Mouse (Mus musculus) neural tube, embryonic 12.5 days (tissue): Measurements from ENCODE around the gene Pnmal1. TPM values are rescaled to one million over a fixed set of nuclear protein-coding genes. Genes with fewer than 3 reads are reported as not detected.
A peak's percentile ranks its signal among the peaks of the same experiment; 100 is the strongest.

ENCODE experiments used
- ATAC-seq: fragments of 200-750 bp; cut with Nextera tagmentation; 2 replicates; pipeline ENCODE4 v1.8.0; 2017; ENCODE audit warnings: low read depth, mild to moderate bottlenecking, moderate TSS enrichment, moderate library complexity; ENCODE audit not compliant: low FRiP score
- H3K27ac ChIP-seq: fragments of 300-500 bp; sonication (generic); 2 replicates; pipeline ENCODE4 v1.5.1; 2016
- H3K27me3 ChIP-seq: fragments of 300-500 bp; sonication (generic); replicated peaks from 2 replicates; pipeline ENCODE4 v1.6.1; 2016; ENCODE audit warnings: mild to moderate bottlenecking
- H3K36me3 ChIP-seq: fragments of 300-500 bp; sonication (generic); 2 replicates; pipeline ENCODE4 v1.6.1; 2016; ENCODE audit warnings: mild to moderate bottlenecking
- H3K4me1 ChIP-seq: fragments of 300-500 bp; sonication (generic); 2 replicates; pipeline ENCODE4 v1.6.1; 2016
- H3K4me2 ChIP-seq: fragments of 300-500 bp; sonication (generic); replicated peaks from 2 replicates; pipeline ENCODE4 v1.6.1; 2016; ENCODE audit warnings: mild to moderate bottlenecking
- H3K4me3 ChIP-seq: fragments of 300-500 bp; sonication (generic); 2 replicates; pipeline ENCODE4 v1.5.1; 2016
- H3K9ac ChIP-seq: fragments of 300-500 bp; sonication (generic); 2 replicates; pipeline ENCODE4 v1.6.1; 2016; ENCODE audit warnings: mild to moderate bottlenecking
- H3K9me3 ChIP-seq: fragments of 300-500 bp; sonication (generic); 2 replicates; pipeline ENCODE4 v1.6.1; 2016; ENCODE audit warnings: mild to moderate bottlenecking
- WGBS: fragments of 180-500 bp; shearing (Covaris S2); methylation state at CpG from one replicate; pipeline ENCODE4 v1.1.7; 2016; 5-methylcytosine and 5-hydroxymethylcytosine counted together
- polyA plus RNA-seq: library from polyadenylated mRNA; unstranded; fragments of >200 nt; fragmentation: Nextera tagmentation; extraction: Ambion mirVana; gene quantifications from 2 replicates; pipeline ENCODE4 v1.2.1, GENCODE M21; 2016

The Pnmal1 gene
- polyA plus RNA-seq, 1 experiment from 2014 or later = 25.6 TPM

DNA sequence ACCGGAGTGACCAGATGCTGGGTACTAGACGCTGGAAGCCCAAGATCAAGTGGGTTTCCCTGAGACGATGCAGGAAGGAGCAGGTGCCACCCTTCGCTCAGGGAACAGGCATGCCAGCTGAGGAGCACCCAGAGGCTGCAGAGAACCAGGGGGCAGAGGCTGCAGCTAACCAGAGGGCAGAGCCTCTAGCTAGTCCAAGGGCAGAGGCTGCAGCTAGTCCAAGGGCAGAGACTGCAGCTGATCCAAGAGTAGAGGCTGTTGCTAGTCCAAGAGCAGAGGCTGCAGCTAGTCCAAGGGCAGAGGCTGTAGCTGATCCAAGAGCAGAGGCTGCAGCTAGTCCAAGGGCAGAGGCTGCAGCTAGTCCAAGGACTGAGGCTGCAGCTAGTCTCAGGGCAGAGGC is 35.9 kb downstream of the Pnmal1 start:
- 90% methylated on average over 4 of the region's 4 CpGs for WGBS
- 0 out of 2 replicates have a peak, but pooled peaks cover 3% of the 10 kb centered on the region for H3K27me3 ChIP-seq
- ATAC-seq = no peak
- peaks cover 34% of the 10 kb centered on the region for H3K4me1 ChIP-seq
- H3K4me3 ChIP-seq = peak overlapping the region; percentile 39; the same call in 1 of the 2 replicates
- H3K9me3 ChIP-seq = no peaks in the 10 kb centered on the region
- 0 out of 2 replicates have a peak, but pooled peaks cover 5% of the 10 kb centered on the region for H3K36me3 ChIP-seq
- H3K4me2 ChIP-seq = peak overlapping the region; percentile 57
- no peak overlapping the region for H3K27ac ChIP-seq
- no peak overlapping the region for H3K9ac ChIP-seq

DNA sequence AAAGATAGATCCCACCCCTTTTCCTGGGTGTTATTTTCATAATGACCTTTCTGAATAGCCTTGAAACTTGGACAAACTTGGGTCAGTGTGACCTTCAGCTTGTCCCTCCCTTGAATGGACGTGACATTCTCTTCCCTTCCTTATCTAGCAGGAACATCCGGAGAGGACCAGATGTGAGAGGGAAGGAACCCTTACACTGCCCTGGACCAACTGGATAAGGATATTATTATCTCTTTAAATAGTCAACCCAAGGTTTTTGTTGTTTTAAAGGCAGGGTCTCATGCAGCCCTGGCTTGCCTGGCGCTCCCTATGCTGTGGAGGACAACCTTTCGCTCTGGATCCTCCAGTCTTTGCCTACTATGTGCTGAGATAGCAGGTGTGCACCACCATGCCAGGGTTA is 39.8 kb downstream of the Pnmal1 start:
- 76% methylated on average over 4 of the region's 4 CpGs for WGBS
- no peak overlapping the region for H3K27ac ChIP-seq
- ATAC-seq = no peak

DNA sequence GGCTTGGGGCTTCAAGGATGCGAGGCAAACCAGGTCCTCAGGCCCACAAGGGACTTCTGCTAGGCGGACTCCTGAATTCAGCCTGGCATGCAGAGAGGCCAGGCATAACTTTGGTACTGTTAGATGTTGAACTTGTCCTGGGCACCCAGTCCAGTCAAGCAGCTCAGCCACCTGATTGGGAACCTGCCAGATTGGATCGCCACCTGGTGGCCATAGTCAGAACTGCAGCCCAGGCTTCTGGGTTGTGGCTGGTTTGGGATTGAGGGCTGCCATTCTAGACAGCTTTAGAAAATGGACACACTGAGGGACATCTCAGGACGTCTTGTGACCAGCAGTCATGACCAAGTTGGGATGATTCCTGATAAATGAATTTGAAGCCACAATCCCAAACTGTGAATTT is 40.2 kb downstream of the Pnmal1 start:
- H3K27me3 ChIP-seq = 0 out of 2 replicates have a peak, but pooled peaks cover 3% of the 10 kb centered on the region
- peaks cover 18% of the 10 kb centered on the region for H3K36me3 ChIP-seq
- no peak overlapping the region for H3K27ac ChIP-seq
- no peak overlapping the region for H3K4me2 ChIP-seq
- H3K4me3 ChIP-seq = no peak overlapping the region
- 26% methylated on average over 4 of the region's 4 CpGs for WGBS
- no peak overlapping the region for H3K9ac ChIP-seq
- ATAC-seq = no peak
- H3K4me1 ChIP-seq = peaks cover 7% of the 10 kb centered on the region; the same call in 1 of the 2 replicates
- H3K9me3 ChIP-seq = no peaks in the 10 kb centered on the region

More for the DNA sequence above, 39.8 kb downstream of the Pnmal1 start:
- no peaks in the 10 kb centered on the region for H3K9me3 ChIP-seq
- peaks cover 14% of the 10 kb centered on the region for H3K36me3 ChIP-seq
- H3K4me2 ChIP-seq = no peak overlapping the region
- no peak overlapping the region for H3K4me3 ChIP-seq
- no peak overlapping the region for H3K9ac ChIP-seq
- 0 out of 2 replicates have a peak, but pooled peaks cover 3% of the 10 kb centered on the region for H3K27me3 ChIP-seq
- peaks cover 7% of the 10 kb centered on the region; the same call in 1 of the 2 replicates for H3K4me1 ChIP-seq

DNA sequence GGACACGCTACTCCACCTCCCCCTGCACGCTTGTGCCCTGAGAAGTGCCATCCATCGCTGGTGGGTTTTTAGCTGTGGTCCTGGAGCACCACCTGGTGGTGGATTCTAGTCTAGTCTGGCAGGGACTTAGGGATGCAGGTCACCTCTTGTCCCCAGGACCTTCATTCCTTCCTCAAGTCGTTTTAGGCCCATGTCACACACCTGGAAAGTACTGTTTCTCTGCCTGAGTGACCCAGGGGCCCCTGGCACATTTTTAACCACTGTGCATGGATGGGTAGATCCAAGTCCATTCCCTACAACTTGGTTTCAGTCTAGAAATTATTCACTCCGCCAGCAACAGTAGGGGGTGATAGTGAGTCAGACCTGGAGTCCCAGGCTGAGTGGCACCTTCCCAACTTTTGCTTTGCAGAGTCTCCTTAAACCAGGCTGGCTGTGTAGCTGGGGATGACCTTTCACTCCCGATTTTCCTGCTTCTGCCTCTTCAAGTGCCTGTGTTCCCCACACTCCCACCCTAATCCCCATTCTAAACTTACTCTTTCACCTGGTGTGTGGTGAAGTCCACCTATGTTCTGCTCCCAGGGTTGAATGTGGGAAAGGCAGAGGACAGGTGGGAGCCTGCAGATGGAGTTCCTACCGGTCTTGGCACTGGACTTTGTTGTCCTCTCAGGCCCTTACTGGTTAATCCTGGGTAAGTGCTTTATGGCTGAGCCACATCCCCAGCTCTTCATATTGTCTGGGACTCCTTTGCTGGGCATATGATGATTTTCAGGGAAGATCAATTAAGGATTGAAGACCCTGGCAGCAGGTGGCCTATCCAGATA is 43.1 kb downstream of the Pnmal1 start:
- H3K36me3 ChIP-seq = peaks cover 46% of the 10 kb centered on the region
- no peaks in the 10 kb centered on the region for H3K4me1 ChIP-seq
- no peaks in the 10 kb centered on the region for H3K27me3 ChIP-seq
- 16% methylated on average over 7 of the region's 7 CpGs for WGBS
- no peak overlapping the region for H3K4me3 ChIP-seq
- no peak overlapping the region for H3K27ac ChIP-seq
- no peak overlapping the region for H3K4me2 ChIP-seq
- no peak overlapping the region for H3K9ac ChIP-seq
- ATAC-seq = peak; percentile 60
- H3K9me3 ChIP-seq = no peaks in the 10 kb centered on the region

DNA sequence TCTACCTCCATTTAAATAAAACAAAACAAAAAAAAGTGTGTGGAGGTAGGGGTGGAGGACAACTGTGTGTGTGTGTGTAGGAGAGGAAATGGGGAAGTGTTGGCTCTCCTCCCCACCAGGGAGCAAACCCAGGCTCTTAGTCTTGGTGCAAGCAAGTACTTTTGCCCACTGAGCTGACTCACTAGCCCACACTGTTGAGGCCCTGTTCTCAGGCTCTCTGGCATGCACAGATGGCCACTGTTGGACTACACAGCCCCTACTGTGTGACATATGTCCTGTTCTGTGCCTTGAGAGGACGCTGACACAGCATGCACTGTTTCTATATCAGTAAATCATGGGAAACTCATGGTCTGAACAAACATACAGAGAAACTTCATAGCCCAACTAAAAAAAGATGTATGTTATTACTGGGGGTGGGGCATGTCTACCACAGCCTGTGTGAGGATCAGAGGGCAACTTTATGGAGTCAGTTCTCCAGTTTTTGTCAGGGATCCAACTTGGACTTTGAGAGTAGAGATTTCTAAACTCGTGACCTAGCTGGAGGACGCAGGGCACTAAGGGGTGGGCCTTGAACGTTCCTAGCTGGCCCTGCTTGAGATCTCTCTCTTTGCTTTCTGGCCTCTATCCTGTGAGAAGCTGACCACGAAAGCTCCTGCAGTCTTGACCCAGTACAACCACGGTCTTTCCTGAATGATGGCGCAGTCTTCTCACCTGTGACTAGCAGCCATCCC is 43.9 kb downstream of the Pnmal1 start:
- H3K9ac ChIP-seq = no peak overlapping the region
- 87% methylated on average over 7 of the region's 7 CpGs for WGBS
- no peaks in the 10 kb centered on the region for H3K4me1 ChIP-seq
- ATAC-seq = no peak
- no peak overlapping the region for H3K4me3 ChIP-seq
- H3K27me3 ChIP-seq = no peaks in the 10 kb centered on the region
- no peaks in the 10 kb centered on the region for H3K9me3 ChIP-seq
- H3K4me2 ChIP-seq = no peak overlapping the region
- H3K27ac ChIP-seq = no peak overlapping the region
- peaks cover 51% of the 10 kb centered on the region for H3K36me3 ChIP-seq

DNA sequence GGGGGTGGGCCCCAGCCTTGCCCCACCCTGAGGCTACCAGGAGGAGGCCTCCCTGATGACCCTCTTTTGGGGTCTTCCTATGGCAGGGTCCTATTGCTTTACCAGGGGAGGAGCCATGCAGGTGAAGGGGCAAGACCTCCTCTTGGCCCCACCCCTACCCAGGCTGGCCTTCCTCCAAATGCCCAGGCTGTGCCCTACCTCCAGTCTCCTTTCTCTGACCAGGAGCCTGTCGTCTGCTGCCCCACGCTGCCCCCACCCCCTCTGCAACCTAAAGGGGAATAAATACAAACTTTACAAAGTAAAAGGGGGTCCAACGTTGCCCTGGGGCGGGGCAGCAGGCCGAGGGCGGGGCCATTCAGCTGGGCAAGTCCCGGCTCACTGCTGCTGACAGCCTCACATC is 45.2 kb downstream of the Pnmal1 start:
- Histone ChIP-seq H3K36me3 (peaks cover 64% of the 10 kb centered on the region), H3K4me2 (no peak overlapping the region), H3K27me3 (no peaks in the 10 kb centered on the region), H3K4me3 (no peak overlapping the region), H3K9ac (no peak overlapping the region), H3K9me3 (no peaks in the 10 kb centered on the region), H3K4me1 (no peaks in the 10 kb centered on the region), H3K27ac (no peak overlapping the region)
- ATAC-seq = no peak
- WGBS = 86% methylated on average over 7 of the region's 7 CpGs

DNA sequence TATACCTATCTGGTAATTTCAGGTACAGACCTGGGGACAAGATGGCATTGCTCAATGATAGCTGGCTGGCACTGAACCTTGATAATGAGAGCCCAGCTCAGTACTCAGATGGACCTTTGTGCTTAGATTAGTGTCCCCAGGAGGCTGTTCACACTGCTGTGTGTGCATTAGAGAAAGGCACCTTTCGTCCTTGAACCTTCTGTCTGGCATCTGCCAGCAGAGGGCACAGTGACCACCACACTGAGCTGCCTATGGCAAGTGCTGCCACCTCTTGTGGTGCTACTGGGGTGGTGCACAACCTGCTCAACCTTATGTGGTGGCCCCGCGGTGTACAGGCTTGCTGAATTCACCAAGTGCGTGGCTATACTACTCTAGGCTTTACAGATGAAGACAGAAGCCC is 47.8 kb downstream of the Pnmal1 start:
- 84% methylated on average over 4 of the region's 4 CpGs for WGBS

DNA sequence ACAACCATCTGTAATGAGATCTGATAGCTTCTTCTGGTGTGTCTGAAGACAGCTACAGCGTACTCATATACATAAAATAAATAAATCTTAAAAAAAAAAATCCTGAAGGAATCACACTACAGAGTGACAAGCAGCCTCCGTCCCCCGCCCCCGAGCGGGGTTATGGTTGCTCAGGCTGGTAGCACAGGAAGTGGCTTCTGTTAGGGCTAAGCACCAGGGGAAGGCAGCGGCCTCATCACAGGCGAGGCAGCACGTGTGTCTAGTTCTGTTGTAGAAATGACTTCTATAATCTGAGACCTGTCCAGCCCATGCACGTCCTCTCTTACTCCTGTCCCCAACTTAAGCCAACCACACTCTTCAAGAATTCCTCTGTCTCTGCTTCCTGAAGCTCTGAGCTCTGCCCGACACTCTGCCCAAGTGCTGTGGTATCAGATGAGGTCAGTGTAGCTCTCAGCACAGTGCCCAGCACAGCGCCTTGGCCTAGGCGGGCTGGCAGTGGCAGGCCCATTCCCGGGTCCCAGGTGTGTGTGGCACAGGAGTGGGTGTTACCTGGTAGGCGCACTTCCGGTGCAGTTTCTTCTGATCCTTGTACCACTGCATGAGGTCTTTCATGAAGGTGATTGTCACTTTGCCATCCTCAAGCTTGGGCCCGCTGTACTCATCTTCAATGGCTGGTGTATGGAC is 50.0 kb downstream of the Pnmal1 start:
- Histone ChIP-seq H3K4me1 (no peaks in the 10 kb centered on the region), H3K36me3 (peaks cover 100% of the 10 kb centered on the region), H3K27me3 (no peaks in the 10 kb centered on the region), H3K9me3 (no peaks in the 10 kb centered on the region), H3K4me3 (no peak overlapping the region), H3K27ac (no peak overlapping the region), H3K4me2 (no peak overlapping the region), H3K9ac (no peak overlapping the region)
- no peak for ATAC-seq
- 94% methylated on average over 16 of the region's 16 CpGs for WGBS

More for the DNA sequence above, 47.8 kb downstream of the Pnmal1 start:
- no peak for ATAC-seq
- peaks cover 90% of the 10 kb centered on the region for H3K36me3 ChIP-seq
- no peak overlapping the region for H3K4me2 ChIP-seq
- H3K4me1 ChIP-seq = no peaks in the 10 kb centered on the region
- H3K9me3 ChIP-seq = no peaks in the 10 kb centered on the region
- H3K9ac ChIP-seq = no peak overlapping the region
- H3K27me3 ChIP-seq = no peaks in the 10 kb centered on the region
- H3K27ac ChIP-seq = no peak overlapping the region
- no peak overlapping the region for H3K4me3 ChIP-seq

DNA sequence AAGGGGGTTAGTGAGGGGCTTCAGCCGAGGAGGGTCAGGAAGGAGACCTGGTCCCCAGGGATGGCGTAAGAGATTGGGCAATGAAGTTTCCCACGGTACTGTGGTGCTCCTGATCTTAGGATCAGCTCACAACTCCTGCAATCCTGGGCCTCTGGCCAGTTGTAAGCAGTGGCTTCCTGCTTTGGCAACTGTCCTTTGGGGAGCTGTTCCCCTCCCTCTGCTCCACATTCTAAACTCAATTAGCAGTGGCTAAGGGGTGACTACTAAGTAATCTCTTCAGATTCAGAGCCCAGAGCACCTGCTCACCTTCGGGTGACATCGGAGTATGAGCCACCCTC is 50.5 kb downstream of the Pnmal1 start:
- WGBS = 94% methylated on average over 5 of the region's 5 CpGs

DNA sequence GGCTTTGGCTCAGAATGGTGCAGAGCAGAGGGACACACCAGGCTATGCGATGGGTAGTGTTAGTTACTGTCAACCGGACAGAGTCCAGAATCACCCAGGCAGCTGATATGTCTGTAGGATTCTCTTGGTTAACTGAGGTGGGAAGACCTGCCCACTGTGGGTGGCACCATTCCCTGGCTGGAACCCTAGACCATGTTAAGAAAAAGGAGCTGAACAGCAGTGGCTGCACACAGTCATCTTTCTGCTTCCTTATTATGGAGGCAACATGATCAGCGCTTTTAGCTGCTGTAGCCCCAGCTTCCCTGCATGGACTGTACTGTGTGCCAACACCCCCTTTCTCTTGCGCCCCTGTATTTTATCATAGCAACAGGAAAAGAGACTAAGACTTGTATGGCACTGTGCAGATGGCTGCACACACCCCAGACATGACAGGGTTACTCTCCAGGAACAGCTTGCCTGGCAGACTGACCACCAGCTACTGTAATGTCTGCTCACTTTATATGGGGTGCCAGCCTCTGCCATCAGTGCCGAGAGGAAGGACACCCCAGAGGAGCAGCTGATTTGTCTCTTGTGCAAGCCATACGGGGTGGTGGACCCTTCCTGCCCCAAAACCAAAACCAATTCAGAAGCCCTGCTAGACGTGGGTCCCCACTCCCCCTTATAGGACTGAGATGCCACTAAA is 52.6 kb downstream of the Pnmal1 start:
- H3K9me3 ChIP-seq = no peaks in the 10 kb centered on the region
- H3K4me1 ChIP-seq = no peaks in the 10 kb centered on the region
- peaks cover 100% of the 10 kb centered on the region for H3K36me3 ChIP-seq
- no peak for ATAC-seq
- 93% methylated on average over 7 of the region's 7 CpGs for WGBS
- H3K4me3 ChIP-seq = no peak overlapping the region
- no peak overlapping the region for H3K27ac ChIP-seq
- H3K27me3 ChIP-seq = no peaks in the 10 kb centered on the region
- H3K9ac ChIP-seq = no peak overlapping the region
- H3K4me2 ChIP-seq = no peak overlapping the region

More for the DNA sequence above, 50.5 kb downstream of the Pnmal1 start:
- Histone ChIP-seq H3K4me3 (no peak overlapping the region), H3K27me3 (no peaks in the 10 kb centered on the region), H3K9ac (no peak overlapping the region), H3K9me3 (no peaks in the 10 kb centered on the region), H3K36me3 (peaks cover 100% of the 10 kb centered on the region), H3K4me2 (no peak overlapping the region), H3K4me1 (no peaks in the 10 kb centered on the region), H3K27ac (no peak overlapping the region)
- no peak for ATAC-seq
